Mouse (Mus musculus) layer of hippocampus, adult 9-11 months (tissue): ENCODE results near the gene Zdhhc18.

Experiments
- DNase-seq: peaks from one replicate; pipeline ENCODE4 v3.0.0; 2022

The Zdhhc18 gene

DNA sequence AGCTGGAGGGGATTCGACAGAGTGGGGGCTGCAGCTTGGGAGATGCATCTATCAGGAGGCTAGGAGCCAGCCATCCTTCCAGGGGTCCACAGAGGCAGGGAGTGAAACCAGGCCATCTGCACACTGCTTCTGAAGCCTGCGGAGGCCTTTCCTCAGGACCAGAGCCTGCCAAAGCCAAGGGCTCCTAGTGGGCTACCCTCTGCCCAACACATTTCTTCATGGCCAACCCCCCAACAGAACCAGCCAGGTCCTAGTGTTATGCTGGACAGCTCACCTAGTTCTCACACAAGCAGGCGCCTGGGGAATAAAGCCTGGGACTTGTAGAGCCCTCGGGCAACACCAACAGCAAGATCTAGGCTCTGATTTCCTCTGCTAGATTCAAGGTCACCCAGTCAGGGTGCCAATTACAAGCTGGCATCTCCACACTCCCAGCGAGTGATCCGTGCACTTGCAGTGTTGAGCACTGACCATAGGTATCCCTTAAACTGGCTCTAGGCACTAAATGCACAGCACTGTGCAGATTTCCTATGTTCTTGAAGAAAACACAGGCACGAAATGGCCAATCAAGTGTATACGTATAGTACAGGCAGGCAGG lies 19.5 kb downstream of the Zdhhc18 start:
- no peak for DNase-seq

- DNase-seq: no peak
Measured at GRCm38 (mm10) chr4:133629191-133629590, 20.8 kb downstream of the Zdhhc18 start.

DNA sequence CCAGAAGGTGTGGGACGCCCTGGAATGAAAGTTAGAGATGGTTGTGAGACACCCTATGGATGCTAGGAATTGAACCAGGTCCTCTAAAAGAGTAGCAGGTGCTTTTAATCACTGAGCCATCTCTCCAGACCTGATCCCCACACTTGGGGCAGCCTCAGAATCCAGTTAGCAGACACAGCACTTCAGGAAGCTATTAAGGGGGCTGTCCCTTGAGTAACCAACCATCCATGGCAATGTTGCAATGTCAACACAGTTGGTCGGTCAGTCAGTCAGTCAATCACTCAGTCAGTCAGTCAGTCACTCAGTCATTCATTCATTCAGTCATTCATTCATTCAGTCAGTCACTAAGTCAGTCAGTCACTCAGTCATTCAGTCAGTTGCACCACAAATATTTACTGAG lies 21.4 kb downstream of the Zdhhc18 start:
- DNase-seq: no peak

DNA sequence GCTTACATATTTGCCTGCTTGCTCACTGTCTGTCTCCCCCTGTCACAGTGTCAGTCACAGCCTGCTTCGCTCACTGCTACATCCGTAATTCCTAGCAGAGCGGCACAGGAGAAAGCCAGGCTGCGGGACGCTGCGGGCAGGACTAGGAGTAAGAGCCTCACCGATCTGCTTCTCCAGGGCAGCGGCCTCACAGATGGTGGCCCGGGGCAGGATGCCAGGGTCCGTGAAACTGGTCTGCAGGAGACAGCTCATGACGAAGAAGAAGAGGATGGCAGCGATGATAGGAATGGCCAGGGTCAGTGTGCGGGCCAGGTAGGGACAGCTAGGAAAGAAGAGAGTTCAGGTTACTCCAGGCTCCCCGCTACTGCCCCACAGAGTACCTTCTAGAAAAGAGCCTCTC lies 22.9 kb downstream of the Zdhhc18 start:
- DNase-seq: no peak

- DNase-seq: no peak
Measured at GRCm38 (mm10) chr4:133626621-133627020, 23.3 kb downstream of the Zdhhc18 start.

- DNase-seq: no peak
Measured at GRCm38 (mm10) chr4:133626221-133626620, 23.7 kb downstream of the Zdhhc18 start.

GRCm38 (mm10) chr4:133625621-133626071 lies 24.3 kb downstream of the Zdhhc18 start:
- no peak for DNase-seq

GRCm38 (mm10) chr4:133624830-133625229 lies 25.1 kb downstream of the Zdhhc18 start:
- no peak for DNase-seq

DNA sequence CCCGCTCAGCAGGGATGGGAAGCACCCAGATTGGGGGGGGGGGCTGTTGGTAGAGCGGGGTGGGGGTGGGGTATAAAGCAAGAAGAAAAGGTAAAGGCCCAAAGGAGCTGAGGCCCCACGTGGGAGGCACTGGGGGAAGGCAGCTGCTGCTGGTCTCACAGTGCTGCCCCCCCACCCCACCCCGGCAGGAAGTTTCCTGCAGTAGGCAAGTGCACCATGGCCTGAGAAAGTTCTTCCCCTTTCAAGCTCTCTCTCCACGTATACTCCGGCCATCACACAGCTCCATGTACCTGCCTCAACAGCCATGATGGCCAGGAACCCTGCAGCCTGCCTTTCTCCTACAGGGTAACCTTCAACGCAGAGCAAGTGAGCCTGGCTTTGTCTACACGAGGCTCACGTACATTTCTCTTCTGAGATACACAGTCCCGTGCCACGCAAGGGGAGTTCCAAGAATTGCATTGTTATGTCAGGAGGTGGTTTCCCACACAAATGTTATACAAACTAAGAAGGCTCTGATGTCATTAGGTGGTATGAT lies 27.7 kb downstream of the Zdhhc18 start:
- DNase-seq: no peak

DNA sequence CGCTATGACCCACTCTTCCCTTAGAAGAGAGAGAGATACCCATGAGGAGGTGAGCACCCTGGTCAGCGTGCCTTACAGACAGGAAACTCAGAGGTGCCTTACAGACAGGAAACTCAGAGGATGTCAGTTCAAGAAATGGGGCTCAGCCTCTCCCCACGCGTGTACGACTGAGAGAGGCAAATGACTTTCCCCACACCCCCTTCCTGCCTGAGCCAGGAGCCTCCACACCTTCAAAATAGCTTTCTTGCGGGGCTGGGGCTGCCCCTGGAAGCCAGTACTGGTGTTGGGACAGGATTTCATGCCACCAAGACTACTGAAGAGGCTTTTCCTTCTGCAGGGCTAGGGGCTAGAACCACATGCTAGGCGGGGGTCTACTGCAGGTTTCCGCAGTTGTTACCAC lies 29.3 kb downstream of the Zdhhc18 start:
- DNase-seq: no peak

GRCm38 (mm10) chr4:133619473-133620136 lies 30.3 kb downstream of the Zdhhc18 start:
- peak; percentile 37 for DNase-seq

- DNase-seq: no peak
Measured at GRCm38 (mm10) chr4:133617936-133618335, 32.0 kb downstream of the Zdhhc18 start.

DNA sequence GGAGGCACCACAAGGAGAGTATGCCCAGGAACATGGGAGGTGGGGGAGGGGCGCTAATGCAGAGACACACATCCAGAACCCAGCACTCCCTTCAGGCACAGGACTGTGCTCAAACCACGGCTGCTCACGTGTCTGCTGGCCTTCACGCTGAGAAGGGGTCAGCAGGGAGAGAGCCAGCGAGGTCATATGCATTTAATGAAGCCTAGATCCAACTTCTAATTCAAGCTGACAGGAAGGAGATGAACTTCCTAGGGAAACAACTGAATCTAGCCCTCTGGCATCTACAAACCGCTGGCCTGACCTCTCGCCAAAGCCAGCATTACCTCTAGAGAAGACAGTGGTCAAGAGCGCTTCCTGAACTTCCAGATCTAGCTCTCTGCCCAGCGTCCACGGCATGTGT lies 34.5 kb downstream of the Zdhhc18 start:
- DNase-seq: no peak

- DNase-seq: peak; percentile 85
Measured at GRCm38 (mm10) chr4:133614274-133614761, 35.6 kb downstream of the Zdhhc18 start.

DNA sequence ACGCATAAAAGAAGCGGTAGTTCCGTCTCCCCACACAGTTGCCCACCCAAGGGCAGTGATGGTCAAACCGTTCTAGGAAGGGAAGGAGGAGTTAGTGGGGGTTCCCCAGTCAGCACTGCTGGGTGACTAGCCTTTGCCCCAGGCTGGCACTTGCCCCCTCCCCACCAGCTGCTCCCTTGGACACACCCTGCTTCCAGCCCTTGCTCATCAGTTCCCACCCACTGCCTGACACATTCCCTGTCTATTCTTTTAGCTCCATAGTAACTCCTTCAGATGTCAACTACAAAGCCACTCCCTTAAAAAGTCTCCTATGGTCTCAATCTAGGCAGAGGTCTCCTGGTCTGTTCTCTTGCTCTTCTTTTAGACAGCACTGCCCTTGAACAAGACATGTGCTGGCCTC lies 36.1 kb downstream of the Zdhhc18 start:
- DNase-seq: no peak

GRCm38 (mm10) chr4:133613026-133613425 lies 36.9 kb downstream of the Zdhhc18 start:
- no peak for DNase-seq

DNA sequence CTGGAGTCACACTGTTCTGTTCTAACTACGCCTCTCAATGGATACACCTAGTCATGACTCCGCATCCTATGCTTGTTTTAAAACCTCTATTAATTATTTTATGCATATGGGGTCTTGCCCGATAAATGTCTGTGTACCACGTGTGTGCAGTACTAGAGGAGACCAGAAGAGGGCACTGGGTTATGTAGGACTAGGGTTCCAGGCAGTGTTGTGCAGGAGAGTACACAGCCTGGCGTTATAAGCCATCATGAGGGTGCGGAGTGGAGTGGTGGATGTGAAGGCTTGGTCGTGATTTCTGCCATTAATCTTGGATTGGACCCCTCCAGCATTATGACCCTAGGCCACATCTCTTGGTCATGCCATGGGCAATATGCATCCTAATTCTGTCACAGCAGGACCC lies 37.5 kb downstream of the Zdhhc18 start:
- DNase-seq: no peak

DNA sequence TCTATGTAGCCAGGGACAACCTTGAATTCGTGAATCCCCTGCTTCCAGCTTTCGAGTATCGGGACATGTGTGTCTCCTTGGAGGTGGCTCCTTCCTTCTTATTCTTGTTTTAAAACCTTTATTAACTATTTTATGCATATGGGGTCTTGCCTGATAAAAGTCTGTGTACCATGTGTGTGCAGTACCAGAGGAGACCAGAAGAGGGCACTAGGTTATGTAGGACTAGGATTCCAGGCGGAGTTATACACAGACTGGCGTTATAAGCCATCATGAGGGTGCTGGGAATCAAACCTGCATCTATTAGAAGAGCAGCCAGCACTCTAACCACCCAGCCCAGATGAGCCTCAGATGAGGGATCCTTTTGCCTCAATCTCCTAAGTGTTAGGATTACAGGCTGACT lies 38.1 kb downstream of the Zdhhc18 start:
- no peak for DNase-seq

- peak; percentile 67 for DNase-seq
Measured at GRCm38 (mm10) chr4:133609719-133610118, 40.2 kb downstream of the Zdhhc18 start.

DNA sequence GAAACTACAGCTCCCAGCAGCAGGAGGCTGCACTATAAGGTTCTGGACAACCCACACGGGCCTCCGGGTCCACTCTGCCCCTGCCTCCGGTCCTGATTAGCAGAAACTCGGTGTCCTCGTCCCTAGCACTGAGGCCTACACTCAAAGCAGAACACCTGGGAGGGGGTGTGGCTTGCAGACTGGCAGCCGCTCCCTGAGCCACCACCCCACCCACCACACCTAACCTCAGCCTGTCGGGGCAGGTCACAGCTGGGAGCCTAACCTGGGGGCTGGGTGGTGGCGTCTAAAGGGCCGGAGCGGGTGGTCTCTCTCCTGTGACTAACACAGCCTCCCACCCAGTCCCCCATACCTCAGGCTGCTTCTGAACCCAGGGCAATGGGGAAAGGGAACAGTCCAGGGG lies 42.7 kb downstream of the Zdhhc18 start:
- DNase-seq: no peak

- no peak for DNase-seq
Measured at GRCm38 (mm10) chr4:133605330-133605729, 44.6 kb downstream of the Zdhhc18 start.

DNA sequence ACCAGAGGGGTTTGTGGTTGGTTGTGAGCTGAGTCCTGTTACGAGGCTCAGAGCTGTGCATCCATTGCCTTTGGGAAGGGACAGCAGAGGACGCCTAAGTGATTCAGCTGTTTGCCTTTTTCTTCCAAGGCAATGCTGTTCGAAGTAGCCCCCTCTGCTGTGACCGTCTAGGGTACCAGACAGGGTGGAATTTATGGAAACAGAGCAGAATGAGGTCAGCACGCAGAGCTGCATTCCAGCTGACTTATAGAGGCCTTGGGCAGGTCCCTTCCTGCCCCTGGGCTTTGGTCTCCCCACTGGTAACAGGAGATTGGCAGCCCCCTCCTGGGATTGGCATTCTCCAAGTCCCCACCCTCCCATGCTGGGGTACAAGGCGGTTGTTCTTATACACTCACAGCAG lies 45.1 kb downstream of the Zdhhc18 start:
- DNase-seq: no peak

GRCm38 (mm10) chr4:133604175-133604574 lies 45.8 kb downstream of the Zdhhc18 start:
- DNase-seq: no peak

DNA sequence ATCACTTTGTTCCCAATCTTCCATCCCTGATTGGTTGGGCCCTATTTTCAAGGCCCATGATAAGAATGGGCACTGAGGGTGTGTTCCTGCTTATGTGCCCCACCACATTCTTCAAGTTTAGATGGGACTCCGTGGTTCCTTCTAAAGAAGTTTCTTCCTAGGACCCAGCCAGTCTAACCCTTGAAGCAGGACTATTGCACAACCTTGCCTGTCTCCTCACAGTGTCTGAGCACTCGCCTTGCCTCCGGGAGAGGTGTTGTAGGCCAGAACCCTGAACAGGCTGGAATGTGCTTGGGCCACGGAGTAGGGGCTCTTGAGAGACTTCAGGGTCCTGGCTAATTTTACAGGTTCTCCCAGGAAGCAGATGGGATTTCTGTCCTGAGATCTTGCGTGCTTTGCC lies 46.9 kb downstream of the Zdhhc18 start:
- DNase-seq: no peak
